Mouse (Mus musculus) frontal cortex, postnatal 14 days (tissue): ENCODE measurements at regions not wholly inside any gene's neighbourhood (a gene's known extent, or its start where the extent isn't known, plus 50 kb on each side); places are given as distances from the start of the nearest gene placed in this dataset.

Experiments
- DNase-seq, 2 experiments: peaks; one replicate each; pipeline ENCODE4 v3.0.0; 2022; ENCODE audit warnings: low spot score in 2 of 2

GRCm38 (mm10) chr12:77667151-77667874 is 429.4 kb downstream of the Fut8 start:
- no peak for DNase-seq

- peak in 1 of 2 experiments; percentile 65 for DNase-seq
These were observed 429.9 kb downstream of the Fut8 start for GRCm38 (mm10) chr12:77667875-77668204.

- DNase-seq: no peak
These were observed 432.6 kb downstream of the Fut8 start for GRCm38 (mm10) chr12:77670531-77670930.

- no peak for DNase-seq
These were observed 436.4 kb downstream of the Fut8 start for GRCm38 (mm10) chr12:77674352-77674751.

GRCm38 (mm10) chr12:77674755-77675154 is 436.8 kb downstream of the Fut8 start:
- no peak for DNase-seq

- no peak for DNase-seq
These were observed 440.1 kb downstream of the Fut8 start for GRCm38 (mm10) chr12:77678040-77678439.

GRCm38 (mm10) chr12:77694101-77694500 is 456.2 kb downstream of the Fut8 start:
- DNase-seq: no peak

GRCm38 (mm10) chr12:77696039-77696631 is 458.2 kb downstream of the Fut8 start:
- no peak for DNase-seq

GRCm38 (mm10) chr12:77696662-77697061 is 458.7 kb downstream of the Fut8 start:
- no peak for DNase-seq

- DNase-seq: no peak
These were observed 460.2 kb downstream of the Fut8 start for GRCm38 (mm10) chr12:77698088-77698487.

- DNase-seq: no peak
These were observed 462.1 kb downstream of the Fut8 start for GRCm38 (mm10) chr12:77699896-77700605.

- DNase-seq: no peak
These were observed 477.6 kb downstream of the Fut8 start for GRCm38 (mm10) chr12:77715506-77715905.

- no peak for DNase-seq
These were observed 478.1 kb downstream of the Fut8 start for GRCm38 (mm10) chr12:77715979-77716378.

- no peak for DNase-seq
These were observed 466.3 kb upstream of the Gm6657 start for GRCm38 (mm10) chr12:77727766-77728165.

GRCm38 (mm10) chr12:77739047-77739760 is 454.8 kb upstream of the Gm6657 start:
- peak; percentile 9 to 24 for DNase-seq

- peak in 1 of 2 experiments; percentile 5 for DNase-seq
These were observed 451.3 kb upstream of the Gm6657 start for GRCm38 (mm10) chr12:77742716-77743115.

GRCm38 (mm10) chr12:77749438-77750007 is 444.5 kb upstream of the Gm6657 start:
- DNase-seq: no peak

- DNase-seq: no peak
These were observed 441.9 kb upstream of the Gm6657 start for GRCm38 (mm10) chr12:77752181-77752580.

GRCm38 (mm10) chr12:77756021-77756420 is 438.0 kb upstream of the Gm6657 start:
- no peak for DNase-seq

GRCm38 (mm10) chr12:77760976-77761375 is 433.1 kb upstream of the Gm6657 start:
- DNase-seq: no peak

- DNase-seq: no peak
These were observed 418.0 kb upstream of the Gm6657 start for GRCm38 (mm10) chr12:77776011-77776546.

GRCm38 (mm10) chr12:77776755-77777154 is 417.3 kb upstream of the Gm6657 start:
- DNase-seq: no peak
